Mouse (Mus musculus): ENCODE measurements around the gene Sox10.

- TF ChIP-seq CTCF (IDR thresholded peaks at IDR 0.05; ENCODE audit: borderline replicate concordance, insufficient read depth, low read length), result no peak
- TF ChIP-seq POLR2A (IDR thresholded peaks at IDR 0.05; ENCODE audit: low read depth, low read length), result no peak
These were observed 2.2 kb downstream of the Sox10 start for GRCm38 (mm10) chr15:79162822-79163221.
